Mouse (Mus musculus) heart, postnatal 4 days (tissue): ENCODE measurements around the gene Ssr3. TPM values are rescaled to one million over a fixed set of nuclear protein-coding genes. Genes with fewer than 3 reads are reported as not detected.

Experiments
- DNase-seq: peaks from one replicate; pipeline ENCODE4 v3.0.0; 2021
- total RNA-seq, 2 experiments: library from RNA; stranded (reverse); gene quantifications; 2 replicates each; pipeline ENCODE4 v1.2.3; 2021

Gene Ssr3
- total RNA-seq, 2 experiments from 2014 or later: 178 TPM

GRCm38 (mm10) chr3:65373594-65374182, 18.7 kb downstream of the Ssr3 start:
- no peak for DNase-seq

- DNase-seq: no peak
These were observed 19.9 kb downstream of the Ssr3 start for GRCm38 (mm10) chr3:65372552-65372951.

- DNase-seq: no peak
These were observed 24.5 kb downstream of the Ssr3 start for GRCm38 (mm10) chr3:65367944-65368343.

GRCm38 (mm10) chr3:65365921-65366710, 26.3 kb downstream of the Ssr3 start:
- DNase-seq: no peak

GRCm38 (mm10) chr3:65365184-65365583, 27.2 kb downstream of the Ssr3 start:
- DNase-seq: no peak

- peak; percentile 72 for DNase-seq
These were observed 29.0 kb downstream of the Ssr3 start for GRCm38 (mm10) chr3:65363438-65363837.

- DNase-seq: no peak
These were observed 32.1 kb downstream of the Ssr3 start for GRCm38 (mm10) chr3:65360163-65360969.

GRCm38 (mm10) chr3:65358841-65359240, 33.6 kb downstream of the Ssr3 start:
- no peak for DNase-seq

- no peak for DNase-seq
These were observed 34.1 kb downstream of the Ssr3 start for GRCm38 (mm10) chr3:65358275-65358674.

GRCm38 (mm10) chr3:65355479-65355878, 36.9 kb downstream of the Ssr3 start:
- no peak for DNase-seq

GRCm38 (mm10) chr3:65353263-65354037, 39.0 kb downstream of the Ssr3 start:
- no peak for DNase-seq

GRCm38 (mm10) chr3:65352278-65353127, 39.9 kb downstream of the Ssr3 start:
- DNase-seq: no peak

GRCm38 (mm10) chr3:65346176-65346575, 46.2 kb downstream of the Ssr3 start:
- DNase-seq: no peak

- no peak for DNase-seq
These were observed 52.1 kb downstream of the Ssr3 start for GRCm38 (mm10) chr3:65340173-65340951.

- DNase-seq: no peak
These were observed 54.5 kb downstream of the Ssr3 start for GRCm38 (mm10) chr3:65337835-65338464.

Other genes with a start within 250 kb of the Ssr3 start
- 10 to 100 TPM; 11.8 to 14.2 TPM for gene Tiparp, start 135.8 kb upstream of the Ssr3 start, total RNA-seq